Mouse (Mus musculus) thymus, adult 2 months (tissue): ENCODE measurements around the gene Kcnd2.

ENCODE experiments used
- CTCF ChIP-seq: fragments of 200-500 bp; IDR thresholded peaks from 2 replicates; pipeline ENCODE4 v1.5.1; 2012; ENCODE audit warnings: mild to moderate bottlenecking, control low read depth, low read length, moderate library complexity, borderline replicate concordance; ENCODE audit not compliant: control insufficient read depth, poor library complexity, insufficient read depth; ENCODE audit errors: extremely low read depth
- POLR2A ChIP-seq: fragments of 200-500 bp; IDR thresholded peaks from 2 replicates; pipeline ENCODE4 v1.6.1; 2012; ENCODE audit warnings: mild to moderate bottlenecking, low read length, control low read depth, moderate library complexity; ENCODE audit not compliant: control insufficient read depth, poor library complexity, insufficient read depth; ENCODE audit errors: extremely low read depth

GRCm38 (mm10) chr6:21310159-21310558 is 94.9 kb downstream of the Kcnd2 start:
- TF ChIP-seq POLR2A (no peak), CTCF (no peak)
